Mouse (Mus musculus): ENCODE measurements around the gene Egr4. TPM values are rescaled to one million over a fixed set of nuclear protein-coding genes. Genes with fewer than 3 reads are reported as not detected.

The Egr4 gene
- polyA plus RNA-seq (2012; rRNA removed), result 0.03 TPM in 1 of 2 replicates, not detected in the other

DNA sequence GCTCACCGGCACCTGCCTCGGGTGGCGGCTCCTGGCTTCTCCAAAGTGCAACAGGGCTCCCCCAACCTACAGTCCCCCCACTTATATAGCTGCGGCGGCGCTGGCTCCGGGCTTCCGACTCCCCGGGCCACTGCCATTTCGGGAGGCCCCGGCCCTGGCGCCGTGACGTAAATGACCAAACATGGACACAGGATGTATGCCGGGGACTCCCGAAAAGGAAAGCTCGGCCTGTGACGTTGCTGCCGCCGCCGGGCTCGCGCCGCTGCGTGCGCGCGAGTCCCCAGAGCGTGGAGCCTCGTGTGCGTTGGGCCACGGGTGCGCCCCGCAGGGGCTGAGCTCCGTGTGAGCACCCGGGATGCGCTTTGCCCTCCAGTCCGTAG lies at the start of gene Egr4:
Gene Egr4, minus strand, starts transcription at position 59 of the 380 bp plus-strand sequence.
- DNase-seq (ENCODE audit: low spot score), result no peak

DNA sequence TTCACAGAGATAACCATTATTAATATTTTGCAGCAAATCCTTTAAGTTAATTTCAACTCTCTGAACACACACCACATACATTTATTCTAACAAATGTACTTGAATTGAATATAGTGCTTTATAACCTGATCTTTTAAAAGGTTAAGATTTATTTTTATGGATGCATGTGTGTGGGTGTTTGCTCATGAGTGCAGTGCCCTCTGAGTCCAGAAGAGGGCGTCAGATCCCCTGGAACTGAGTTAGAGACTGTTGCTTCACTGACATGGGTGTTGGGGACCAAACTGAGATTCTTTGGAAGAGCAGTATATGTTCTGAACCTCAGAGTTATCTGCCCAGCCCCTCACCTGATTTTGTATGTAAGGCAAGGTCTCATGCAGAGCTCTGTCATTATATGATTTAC lies 49.0 kb upstream of the Egr4 start:
- no peak for DNase-seq (ENCODE audit: low spot score)

DNA sequence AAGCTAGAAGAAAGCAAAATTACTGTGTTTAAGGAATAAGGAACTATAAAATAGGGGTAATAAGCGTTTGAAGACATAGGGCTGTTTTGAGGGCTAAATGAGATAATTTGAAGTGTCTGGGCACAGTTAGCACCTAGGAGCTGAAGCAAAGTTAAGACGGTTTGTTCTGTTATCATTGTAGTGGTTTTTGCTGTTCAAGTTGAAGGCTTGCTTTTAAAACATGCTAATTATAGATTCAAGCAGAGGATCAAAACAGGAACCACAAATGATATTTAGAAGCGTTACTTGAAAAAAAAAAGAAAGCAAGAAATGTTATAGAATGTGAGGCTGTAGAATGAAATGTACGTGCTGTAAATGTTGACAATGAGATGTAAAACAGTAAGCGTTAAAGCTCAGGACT lies 34.3 kb upstream of the Egr4 start:
- DNase-seq (ENCODE audit: low spot score), result no peak

DNA sequence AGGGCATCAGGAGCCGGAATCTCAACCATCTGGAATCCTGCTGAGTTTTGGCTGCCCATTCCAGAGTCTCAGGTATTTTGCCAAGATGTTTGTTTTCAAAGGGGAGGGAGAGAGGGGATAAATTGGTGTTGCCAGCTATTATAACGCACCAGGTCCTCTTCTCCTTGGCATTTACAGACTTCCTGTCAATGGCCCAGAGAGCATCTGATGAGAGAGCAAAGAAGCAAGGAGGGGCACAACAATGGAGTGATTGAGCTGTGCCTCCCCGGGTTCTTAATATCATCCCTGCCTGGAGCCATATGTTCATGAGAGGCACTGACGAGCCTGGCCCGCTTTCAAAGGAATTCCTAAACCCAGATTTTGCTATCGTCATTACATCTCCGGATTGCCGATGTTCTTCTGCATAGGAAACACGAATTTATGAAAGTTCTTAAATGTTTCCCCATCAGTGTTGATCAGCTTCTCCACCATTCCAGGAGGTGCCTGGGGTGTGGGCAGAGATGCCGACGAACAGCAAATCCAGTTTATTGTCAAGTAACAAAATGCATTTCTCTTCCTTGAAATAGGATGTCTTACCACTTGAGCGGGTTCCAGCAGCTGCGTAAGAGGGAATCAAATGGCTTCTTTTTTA lies 31.0 kb upstream of the Egr4 start:
- DNase-seq (ENCODE audit: low spot score), result no peak

DNA sequence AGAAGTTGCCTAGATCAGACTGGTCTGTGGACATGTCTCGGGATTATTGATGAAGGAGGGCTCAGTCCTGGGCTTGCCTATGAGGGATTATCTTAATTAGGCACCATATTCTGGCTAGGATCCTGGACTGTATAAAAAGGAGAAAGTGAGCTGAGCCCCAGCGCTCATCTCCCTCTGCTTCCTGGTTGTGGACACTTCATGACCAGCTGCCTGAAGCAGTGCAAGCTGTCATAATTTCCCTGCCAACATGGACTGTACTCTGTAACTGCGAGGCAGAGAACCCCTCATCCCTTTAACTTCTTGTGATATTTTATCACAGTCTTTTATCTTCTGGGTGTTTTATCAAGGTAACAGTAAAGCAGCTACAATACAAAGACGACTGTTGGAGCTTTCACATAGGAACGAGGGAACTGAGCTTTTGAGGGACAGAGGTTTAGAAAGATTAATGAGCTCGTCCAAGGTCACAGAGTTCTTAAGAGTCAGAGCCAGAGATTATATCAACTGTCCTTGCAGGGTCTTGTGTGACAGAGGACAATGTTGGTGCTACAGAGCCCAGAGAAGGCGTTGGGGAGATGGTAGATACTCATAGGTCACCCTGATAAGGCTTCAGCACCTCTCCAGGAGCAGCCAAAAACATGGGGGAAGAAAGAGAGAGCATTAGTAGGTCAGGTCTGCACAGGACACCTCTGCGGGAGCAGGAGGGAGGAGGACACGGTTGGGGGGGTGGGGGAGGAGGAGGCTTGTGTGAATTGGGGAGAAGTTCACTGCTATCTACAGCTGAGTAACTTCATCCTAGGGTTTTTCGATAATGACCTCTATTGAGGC lies 30.2 kb upstream of the Egr4 start:
- no peak for DNase-seq (ENCODE audit: low spot score)

DNA sequence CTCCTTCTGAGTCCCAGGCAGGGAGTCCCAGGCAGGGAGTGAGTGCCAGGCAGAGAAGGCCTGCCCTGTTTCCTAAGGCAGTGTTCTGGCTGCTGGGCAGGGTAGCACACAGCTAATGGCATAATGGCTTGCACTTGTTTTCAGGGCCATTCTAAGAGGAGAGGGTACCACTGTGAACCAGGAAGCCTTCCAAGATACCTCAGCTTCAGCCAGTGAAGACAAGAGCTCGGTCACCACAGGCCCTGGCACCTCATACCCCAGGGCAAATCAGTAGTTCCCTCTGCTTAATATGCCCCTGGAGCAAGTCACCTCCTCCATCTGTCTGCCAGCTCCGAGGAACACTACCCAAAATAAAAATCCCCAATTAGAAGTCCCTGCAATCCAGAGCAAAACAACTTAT lies 9.4 kb upstream of the Egr4 start:
- no peak for DNase-seq (ENCODE audit: low spot score)

DNA sequence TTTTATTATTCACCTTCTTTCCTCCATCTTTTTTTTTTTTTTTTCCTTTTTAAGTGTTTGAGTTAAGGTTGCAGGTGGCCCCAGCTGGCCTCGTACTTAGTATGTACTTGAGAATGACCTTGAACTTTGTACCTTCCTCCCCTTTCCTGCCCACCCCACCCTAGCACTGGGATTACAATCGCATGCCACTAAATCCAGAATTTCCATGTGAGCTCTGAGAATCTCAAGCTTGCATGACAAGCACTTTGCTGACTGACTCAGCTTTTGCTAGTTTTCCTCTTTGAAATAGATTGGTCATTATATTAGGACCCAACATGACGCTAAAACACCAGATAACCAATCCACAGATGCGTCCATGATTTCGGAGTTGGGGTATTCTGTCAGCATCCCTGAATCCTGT lies 8.6 kb upstream of the Egr4 start:
- DNase-seq (ENCODE audit: low spot score), result no peak

DNA sequence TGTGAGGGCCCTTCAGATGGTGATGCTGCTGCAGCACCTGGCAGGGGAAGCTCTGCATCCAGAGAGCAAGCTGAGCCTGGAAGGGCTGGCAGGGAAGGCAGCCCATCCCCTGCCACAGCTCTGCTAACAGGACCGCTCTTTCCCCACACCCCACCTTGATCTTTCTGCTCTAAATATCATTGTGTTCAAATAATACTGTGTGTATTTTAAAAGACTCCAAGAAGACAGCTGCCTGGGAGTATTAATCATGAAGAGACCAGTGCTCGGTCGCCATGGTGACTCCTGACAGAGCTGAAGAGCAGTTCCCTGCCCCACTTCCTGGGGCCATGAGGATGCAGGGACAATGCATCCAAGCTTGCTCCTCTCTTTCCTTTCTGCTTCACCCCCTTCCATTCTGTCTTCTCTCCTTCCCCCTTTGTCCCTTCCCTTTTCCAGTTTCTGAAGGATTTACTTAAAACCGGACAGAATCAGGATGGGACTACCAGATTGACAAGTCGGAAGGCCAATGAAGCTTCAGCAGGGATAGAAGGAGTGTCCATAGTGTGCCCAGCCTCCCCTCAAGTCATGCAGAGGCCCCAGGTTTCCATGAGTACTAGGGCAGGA lies 4.8 kb upstream of the Egr4 start:
- DNase-seq (ENCODE audit: low spot score), result no peak

DNA sequence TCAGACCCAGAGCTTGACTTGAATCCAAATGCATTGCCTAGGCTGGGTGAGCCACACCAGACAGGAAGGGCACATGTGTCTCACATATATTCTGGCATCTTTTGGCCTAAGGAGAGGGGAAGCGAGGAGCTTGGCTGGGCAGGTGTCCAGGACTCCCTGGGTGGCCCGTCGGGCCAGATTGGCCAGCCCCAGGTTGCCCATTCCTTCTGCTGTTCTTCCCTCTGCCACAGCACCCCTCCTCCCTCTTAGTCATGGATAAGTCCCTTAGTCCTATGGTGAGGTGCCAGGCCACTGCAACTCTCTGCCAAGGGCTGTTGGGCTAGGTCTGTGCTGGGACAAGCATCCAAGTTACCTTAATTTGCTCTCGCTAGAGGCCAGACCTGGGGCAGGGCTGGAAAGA lies 2.6 kb upstream of the Egr4 start:
- no peak for DNase-seq (ENCODE audit: low spot score)

DNA sequence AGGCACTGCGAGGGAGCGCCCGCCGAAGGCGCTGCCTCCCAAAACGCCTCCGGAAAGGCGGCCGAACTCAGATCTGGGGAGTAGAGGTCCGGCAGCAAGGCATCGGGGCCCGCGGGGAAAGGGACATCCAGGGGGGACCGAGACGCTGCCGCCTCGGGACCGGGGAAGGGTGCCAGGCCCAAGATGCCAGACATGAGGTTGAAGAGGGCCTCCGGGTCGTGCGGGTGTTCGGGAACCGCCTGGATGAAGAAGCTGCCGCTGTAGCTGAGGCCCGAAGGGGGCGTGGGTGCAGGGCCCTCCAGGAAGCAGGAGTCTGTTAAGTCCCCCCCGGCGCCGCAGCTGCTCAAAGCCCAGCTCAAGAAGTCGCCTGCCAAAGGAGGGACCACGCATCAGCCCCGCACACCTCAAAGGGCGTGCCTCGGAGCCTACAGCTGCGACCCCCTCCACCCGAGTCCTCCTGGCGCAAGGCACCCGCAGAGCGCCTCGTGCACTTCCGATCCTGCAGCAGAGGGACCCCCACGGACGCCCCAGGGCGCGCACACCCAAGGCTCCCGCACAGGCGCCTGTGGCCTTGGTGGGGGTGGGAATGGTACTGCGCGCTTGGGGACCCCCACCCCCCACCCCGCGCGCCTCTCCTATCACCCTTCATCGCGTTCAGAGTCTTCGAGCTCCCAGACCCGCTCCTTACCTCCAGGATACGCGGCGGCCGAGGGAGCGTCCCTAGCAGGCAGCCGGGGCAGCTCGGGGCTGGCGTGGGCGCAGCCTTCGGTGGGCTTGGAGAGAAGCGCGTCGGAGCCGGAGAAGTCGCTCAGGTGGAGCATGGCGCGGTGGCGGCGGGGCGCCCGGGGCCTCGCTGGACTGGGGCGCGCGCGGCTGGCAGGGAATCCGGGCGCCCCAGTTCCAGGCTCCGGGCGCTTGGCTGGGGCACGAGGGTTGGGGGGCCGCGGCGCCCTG lies 535 bp downstream of the Egr4 start:
- no peak for DNase-seq (ENCODE audit: low spot score)

DNA sequence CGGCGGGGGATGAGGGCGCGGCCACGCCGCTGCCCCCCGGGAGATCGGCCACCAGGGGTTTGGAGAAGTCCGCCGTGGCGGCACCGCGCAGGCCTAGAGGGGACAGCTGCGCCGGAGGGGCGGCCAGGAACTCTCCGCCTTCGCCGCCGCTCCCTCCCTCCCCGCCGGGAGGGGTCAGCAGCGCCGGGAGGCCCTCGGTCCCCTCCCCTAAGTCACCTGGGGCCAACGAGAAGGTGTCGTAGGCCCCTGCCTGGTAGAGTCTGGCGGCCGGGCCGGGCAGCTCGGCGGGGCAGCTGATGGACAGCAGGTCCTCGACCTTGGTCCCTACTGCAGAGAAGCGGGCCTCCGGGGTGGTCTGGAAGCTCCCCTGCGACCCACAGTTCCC lies 1.3 kb downstream of the Egr4 start:
- DNase-seq (ENCODE audit: low spot score), result no peak

DNA sequence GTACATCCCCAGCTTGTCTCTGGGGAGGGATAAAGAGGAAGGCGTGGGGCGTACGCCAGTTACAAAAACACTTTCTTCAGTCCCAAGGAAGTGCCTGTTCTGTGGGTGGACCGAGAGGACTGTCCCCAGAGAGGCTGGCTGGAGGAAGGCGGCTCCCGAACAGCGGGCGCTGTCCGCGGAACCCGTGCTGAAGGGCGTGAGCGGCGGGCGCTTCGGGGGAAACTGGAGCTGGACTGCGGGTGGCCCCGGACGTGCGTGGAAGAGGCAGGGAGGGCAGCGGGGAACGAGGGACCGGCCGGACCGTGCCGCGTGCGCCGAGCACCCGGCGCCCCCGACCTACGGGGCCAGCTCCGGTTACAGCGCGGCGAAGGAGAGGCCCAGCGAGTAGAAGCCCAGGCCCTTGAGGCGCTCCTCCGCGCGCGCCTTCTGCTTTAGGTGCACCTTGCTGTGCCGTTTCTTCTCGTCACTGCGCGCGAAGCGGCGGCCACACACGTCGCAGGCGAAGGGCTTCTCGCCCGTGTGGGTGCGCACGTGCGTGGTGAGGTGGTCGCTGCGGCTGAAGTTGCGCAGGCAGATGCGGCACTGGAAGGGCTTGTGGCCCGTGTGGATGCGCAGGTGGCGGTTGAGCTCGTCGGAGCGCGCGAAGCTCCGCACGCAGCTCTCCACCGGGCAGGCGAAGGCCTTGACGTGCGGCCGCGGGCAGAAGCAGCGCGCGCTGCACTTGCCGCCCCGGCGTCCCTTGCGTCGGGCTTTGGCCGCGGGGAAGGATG lies 1.9 kb downstream of the Egr4 start:
- DNase-seq (ENCODE audit: low spot score), result peak; percentile 34

DNA sequence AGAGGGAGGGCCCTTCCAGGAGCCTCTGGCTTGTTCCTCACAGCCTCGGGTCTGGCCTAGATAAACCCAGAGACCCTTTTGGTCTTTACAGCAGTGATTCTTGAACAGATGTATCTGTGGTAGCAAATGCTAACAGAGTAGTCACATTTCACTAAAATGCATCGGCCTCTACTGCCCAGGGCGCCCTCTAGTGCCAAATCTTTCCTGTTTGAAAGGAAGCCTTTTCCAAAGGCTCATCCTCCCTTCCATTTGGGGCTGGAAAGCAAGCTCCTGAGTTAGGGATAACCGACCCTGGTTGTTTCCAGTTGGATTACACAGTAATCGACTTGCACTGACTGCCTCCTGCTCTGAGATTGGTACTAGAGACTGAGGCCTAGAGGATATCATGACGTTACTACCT lies 2.9 kb downstream of the Egr4 start:
- DNase-seq (ENCODE audit: low spot score), result no peak

DNA sequence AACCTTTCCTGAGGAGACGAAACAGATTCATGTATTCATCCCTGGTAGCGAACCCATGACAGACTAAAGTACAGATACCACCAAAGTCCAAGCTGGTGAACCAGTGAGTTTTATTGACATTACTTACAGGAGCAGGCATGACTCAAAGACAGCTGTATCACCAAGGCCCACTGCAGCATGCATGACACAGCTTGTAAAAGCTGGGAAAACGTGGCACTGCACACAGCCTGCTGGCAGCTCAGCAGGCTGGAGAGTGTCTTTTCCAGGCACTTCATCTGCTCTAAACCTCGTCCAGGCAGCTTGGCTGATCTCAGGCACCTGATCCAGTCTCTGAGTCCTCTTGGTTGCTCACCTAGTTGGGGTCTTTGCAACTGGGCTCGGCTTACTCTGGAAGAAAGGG lies 4.8 kb downstream of the Egr4 start:
- DNase-seq (ENCODE audit: low spot score), result no peak

DNA sequence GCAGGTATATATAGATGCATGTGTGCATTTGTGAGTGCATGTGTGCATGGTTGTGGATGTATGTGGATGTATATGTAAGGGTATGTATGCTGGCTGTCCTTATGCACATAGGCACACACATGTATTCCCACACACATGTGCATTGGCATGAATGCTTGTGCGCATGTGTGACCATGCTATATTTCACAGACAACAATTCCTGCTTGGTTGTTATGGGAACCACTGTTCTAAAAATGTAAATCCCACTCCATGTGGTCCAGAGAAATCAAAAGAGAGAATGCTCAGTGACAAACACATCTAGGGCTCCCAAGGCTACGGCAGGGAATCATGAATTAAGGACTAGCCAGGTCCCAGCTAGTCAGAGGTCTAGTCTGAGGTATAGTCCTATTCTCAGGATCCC lies 8.5 kb downstream of the Egr4 start:
- DNase-seq (ENCODE audit: low spot score), result no peak

DNA sequence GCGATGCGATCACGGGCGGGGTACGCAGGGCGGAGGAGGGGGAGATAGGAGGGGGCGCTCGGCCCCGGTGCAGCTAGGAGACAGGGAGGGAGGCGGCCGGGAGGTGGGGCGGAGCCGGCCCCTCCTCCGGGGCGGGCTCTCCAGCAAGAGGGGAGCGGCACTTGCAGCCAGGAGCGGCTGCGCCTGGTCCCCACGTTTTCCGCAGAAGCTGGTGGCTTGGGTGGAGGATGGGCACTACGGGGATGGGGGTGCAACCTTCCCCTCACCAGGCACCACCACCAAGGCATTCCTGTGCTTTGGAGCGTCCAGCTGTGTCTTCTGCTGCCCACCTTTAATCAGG lies 10.5 kb downstream of the Egr4 start, which contains the start of gene Fbxo41:
Gene Fbxo41, minus strand, starts transcription at position 84 of the 340 bp plus-strand sequence.
- no peak for DNase-seq (ENCODE audit: low spot score)

DNA sequence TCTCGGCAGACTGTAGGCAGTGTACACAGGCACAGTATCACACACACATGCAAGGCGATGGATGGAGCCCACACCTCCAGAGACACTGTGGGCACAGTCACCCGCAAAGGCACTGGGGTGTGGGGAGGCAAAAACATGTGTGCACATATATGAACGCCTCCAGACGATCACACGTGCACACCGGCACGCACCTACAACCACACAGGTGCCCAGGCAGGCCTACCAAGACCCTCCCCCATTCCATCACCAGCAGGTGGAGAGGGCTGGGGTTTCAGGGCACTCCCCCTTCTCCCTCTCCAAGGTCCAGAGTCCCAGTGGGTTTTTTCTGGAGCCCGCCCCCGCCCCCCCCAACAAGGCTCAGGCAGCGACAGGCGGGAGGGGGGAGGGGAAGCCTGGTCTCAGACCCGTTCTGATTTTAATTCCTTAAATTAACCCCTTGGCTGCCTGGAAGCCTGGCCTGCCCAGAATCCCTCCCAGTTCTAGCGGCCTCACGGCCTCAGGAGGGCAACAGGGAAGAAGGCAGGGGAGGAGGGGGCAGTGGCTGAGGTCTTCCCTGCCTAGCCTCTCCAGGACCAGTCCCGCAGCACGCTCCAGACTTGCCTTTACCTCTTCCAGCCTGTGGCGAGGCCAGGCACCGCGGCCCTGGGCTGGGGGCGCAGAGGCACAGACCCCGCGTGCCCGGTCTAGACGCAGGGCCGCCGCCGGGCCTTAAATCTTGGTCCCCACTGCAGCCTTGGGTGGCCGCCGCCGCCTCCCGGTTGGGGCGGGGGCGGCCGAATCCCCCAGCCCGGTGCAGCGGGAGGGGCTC lies 11.1 kb downstream of the Egr4 start:
- no peak for DNase-seq (ENCODE audit: low spot score)

DNA sequence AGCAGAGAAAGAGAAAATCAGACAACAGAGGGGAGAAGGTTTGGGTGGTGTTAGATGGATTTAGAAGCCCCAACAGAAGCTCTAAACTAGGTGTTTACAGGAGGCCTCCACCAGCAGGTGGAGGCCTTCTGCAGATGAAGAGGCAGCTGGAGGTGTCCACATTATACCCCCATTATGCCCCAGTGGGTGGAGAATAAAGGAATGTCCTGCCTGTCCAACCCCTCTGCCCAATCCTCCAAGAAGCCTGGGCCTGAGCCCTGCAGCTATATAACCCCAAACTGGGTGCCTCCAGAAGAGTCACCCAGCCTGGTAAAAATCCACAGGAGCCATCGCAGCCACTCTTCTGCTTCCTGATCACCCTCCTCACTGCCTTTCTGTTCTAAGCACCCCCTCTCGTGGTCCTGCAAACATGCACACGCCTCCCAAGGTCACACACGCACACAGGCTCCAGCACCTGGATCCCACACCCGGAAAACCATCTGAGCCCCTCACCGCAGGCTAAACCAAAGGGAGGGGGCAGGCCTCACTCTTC lies 11.8 kb downstream of the Egr4 start:
- DNase-seq (ENCODE audit: low spot score), result no peak

DNA sequence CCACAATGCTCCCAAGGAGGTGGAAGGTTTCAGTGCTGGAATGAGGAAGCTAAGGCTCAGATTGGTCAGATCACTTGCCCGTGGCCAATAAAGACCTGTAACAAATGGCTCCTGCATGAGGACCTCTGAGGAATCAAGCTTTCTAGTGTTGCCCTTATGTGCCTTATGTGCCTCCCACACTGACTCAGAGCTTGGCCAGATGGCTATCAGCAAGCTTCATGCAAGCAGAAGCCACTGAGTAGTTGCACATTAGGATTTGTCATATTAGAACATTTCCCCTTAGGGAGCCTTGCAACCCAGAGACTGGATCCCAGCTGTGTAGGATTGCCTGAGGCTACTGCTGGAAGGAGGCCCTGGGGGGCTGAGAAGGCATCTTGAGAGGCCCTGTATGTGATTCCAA lies 13.0 kb downstream of the Egr4 start:
- no peak for DNase-seq (ENCODE audit: low spot score)

DNA sequence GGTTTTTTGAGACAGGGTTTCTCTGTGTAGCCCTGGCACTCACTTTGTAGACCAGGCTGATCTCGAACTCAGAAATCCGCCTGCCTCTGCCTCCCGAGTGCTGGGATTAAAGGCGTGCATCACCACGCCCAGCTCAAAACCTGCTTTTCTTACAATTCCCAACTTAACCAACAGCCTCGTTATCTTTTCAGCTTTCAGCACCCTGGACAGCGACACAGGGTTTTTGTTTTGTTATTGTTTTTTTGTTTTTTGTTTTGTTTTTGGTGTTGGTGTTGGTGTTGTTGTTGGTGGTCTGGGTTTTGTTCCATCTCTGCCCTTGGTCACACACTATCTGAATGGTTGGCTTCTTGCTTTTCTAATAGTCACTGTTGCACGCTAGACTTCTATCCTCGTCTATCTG lies 15.2 kb downstream of the Egr4 start:
- DNase-seq (ENCODE audit: low spot score), result no peak
